Mouse (Mus musculus) lung, postnatal 0 days (tissue): ENCODE data around the gene Phlpp1.

Experiments
- CTCF ChIP-seq: IDR thresholded peaks from 2 replicates; pipeline ENCODE4 v1.5.1; 2016; ENCODE audit warnings: antibody characterized with exemption, mild to moderate bottlenecking
- EP300 ChIP-seq: IDR thresholded peaks from 2 replicates; pipeline ENCODE4 v1.6.1; 2016; ENCODE audit warnings: antibody characterized with exemption, mild to moderate bottlenecking, control low read depth

- no peak for TF ChIP-seq CTCF
- TF ChIP-seq EP300: no peak
Observed at GRCm38 (mm10) chr1:106183701-106184100, 12.1 kb downstream of the Phlpp1 start.
